Mouse (Mus musculus) heart, adult 2 months (tissue): ENCODE data around the gene Krtap24-1. TPM values are rescaled to one million over a fixed set of nuclear protein-coding genes. Genes with fewer than 3 reads are reported as not detected.
A peak's percentile ranks its signal among the peaks of the same experiment; 100 is the strongest.

Source experiments
- DNase-seq, 2 experiments: peaks; one replicate each; pipeline ENCODE4 v3.0.0; 2021
- H3K27ac ChIP-seq: fragments of 200-600 bp; 2 replicates; pipeline ENCODE4 v1.8.1; 2022
- H3K27me3 ChIP-seq: fragments of 200-500 bp; 2 replicates; pipeline ENCODE4 v1.6.1; 2012; ENCODE audit warnings: mild to moderate bottlenecking, low read length, inconsistent platforms, mixed read lengths; ENCODE audit not compliant: control insufficient read depth, insufficient read depth
- H3K36me3 ChIP-seq: fragments of 200-500 bp; 2 replicates; pipeline ENCODE4 v1.6.1; 2012; ENCODE audit warnings: low read length, inconsistent platforms; ENCODE audit not compliant: control insufficient read depth, insufficient read depth
- H3K4me1 ChIP-seq: fragments of 200-500 bp; 2 replicates; pipeline ENCODE4 v1.6.1; 2011; ENCODE audit warnings: low read length; ENCODE audit not compliant: control insufficient read depth, insufficient read depth
- H3K4me3 ChIP-seq: fragments of 200-600 bp; 2 replicates; pipeline ENCODE4 v1.8.1; 2022
- H3K79me2 ChIP-seq: fragments of 200-500 bp; replicated peaks from 2 replicates; pipeline ENCODE4 v1.6.1; 2012; ENCODE audit warnings: mild to moderate bottlenecking, inconsistent platforms, low read length, moderate library complexity, mixed read lengths; ENCODE audit not compliant: control insufficient read depth, insufficient read depth
- H3K9ac ChIP-seq: fragments of 200-500 bp; 2 replicates; pipeline ENCODE4 v1.6.1; 2012; ENCODE audit warnings: low read depth, mild to moderate bottlenecking, control low read depth, inconsistent platforms, low read length, mixed read lengths
- CTCF ChIP-seq: fragments of 200-600 bp; IDR thresholded peaks from 2 replicates; pipeline ENCODE4 v1.8.1; 2022; ENCODE audit warnings: antibody characterized with exemption, mild to moderate bottlenecking, moderate library complexity
- EP300 ChIP-seq: fragments of 200-500 bp; IDR thresholded peaks from 2 replicates; pipeline ENCODE4 v1.6.1; 2011; ENCODE audit warnings: low read depth, low read length, control low read depth; ENCODE audit not compliant: insufficient read depth
- POLR2A ChIP-seq: fragments of 200-500 bp; IDR thresholded peaks from 2 replicates; pipeline ENCODE4 v1.6.1; 2011; ENCODE audit warnings: mild to moderate bottlenecking, low read depth, low read length, control low read depth; ENCODE audit not compliant: insufficient read depth
- whole genome bisulfite sequencing: fragments of 180-500 bp; shearing (Covaris S2); methylation state at CpG from one replicate; pipeline ENCODE4 v1.1.7; 2018; 5-methylcytosine and 5-hydroxymethylcytosine counted together
- intact Hi-C: fragments of 180-260 bp; cut with DNase I; formaldehyde crosslinking; loops from one replicate; pipeline ENCODE4 v1.15.1; 2025
- polyA plus RNA-seq: library from polyadenylated mRNA; depleted of rRNA; stranded (reverse); fragments of >200 nt; gene quantifications from 2 replicates; pipeline ENCODE4 v1.2.3, GENCODE M21; 2012
- total RNA-seq, 2 experiments: library from RNA; stranded (reverse); gene quantifications; 2 replicates each; pipeline ENCODE4 v1.2.3; 2021

The Krtap24-1 gene
- total and polyA plus RNA-seq, 3 experiments, result not detected

DNA sequence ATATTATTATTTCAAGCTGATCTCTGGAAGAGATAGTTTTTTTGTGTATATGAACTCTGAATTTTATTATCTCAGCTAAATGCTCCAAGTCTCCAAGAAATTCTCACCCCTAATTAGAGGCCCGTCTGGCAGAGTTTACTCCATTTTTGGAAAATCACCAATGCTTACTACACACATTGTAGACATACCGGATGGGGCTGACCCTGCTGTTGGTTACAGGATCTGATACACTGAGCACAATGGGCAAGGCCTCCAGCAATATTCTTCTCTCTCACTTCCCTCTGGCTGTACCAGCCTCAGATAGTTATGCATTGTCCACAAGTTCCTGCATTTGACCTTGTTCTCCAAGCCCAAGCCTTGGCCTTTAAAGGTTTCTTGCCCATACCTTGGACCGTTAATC is 28.0 kb upstream of the Krtap24-1 start:
- TF ChIP-seq POLR2A (no peak), EP300 (no peak), CTCF (no peak)
- H3K79me2 ChIP-seq, result no peaks in the 10 kb centered on the region
- intact Hi-C loops, result no loop called here
- H3K27me3 ChIP-seq, result no peaks in the 10 kb centered on the region
- no peaks in the 10 kb centered on the region for H3K36me3 ChIP-seq
- H3K27ac ChIP-seq, result no peak overlapping the region
- H3K9ac ChIP-seq, result no peak overlapping the region
- no peak for DNase-seq
- no peak overlapping the region for H3K4me3 ChIP-seq
- 73% methylated on average over 3 of the region's 3 CpGs for WGBS
- H3K4me1 ChIP-seq, result no peaks in the 10 kb centered on the region

DNA sequence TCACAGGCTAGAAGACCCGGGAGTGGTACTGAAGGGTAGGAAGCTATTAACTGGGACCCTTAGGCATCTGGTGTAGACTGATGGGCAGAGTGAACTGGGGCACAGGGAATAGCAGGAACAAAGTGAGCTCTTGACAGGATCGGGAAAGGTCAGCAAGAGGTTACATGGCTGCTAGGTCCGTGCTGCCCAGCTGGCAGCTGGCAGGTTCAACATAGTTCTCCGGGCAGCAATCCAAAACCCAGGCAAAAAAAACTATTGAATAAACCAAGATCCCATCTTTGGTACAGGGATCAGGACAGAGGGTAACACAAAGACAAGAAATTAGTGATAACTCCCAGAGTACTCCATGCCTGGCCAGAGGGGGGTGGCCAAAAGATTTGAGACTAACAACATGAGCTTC is 23.1 kb upstream of the Krtap24-1 start:
- peak in 1 of 2 experiments; percentile 15 for DNase-seq
- H3K27me3 ChIP-seq, result no peaks in the 10 kb centered on the region
- no peak for TF ChIP-seq EP300
- no peak for TF ChIP-seq CTCF
- no peak for TF ChIP-seq POLR2A
- intact Hi-C loops, result no loop called here
- no peak overlapping the region for H3K4me3 ChIP-seq
- H3K79me2 ChIP-seq, result no peaks in the 10 kb centered on the region
- H3K27ac ChIP-seq, result no peak overlapping the region
- no peaks in the 10 kb centered on the region for H3K36me3 ChIP-seq
- H3K4me1 ChIP-seq, result no peaks in the 10 kb centered on the region
- H3K9ac ChIP-seq, result no peak overlapping the region
- 40% methylated on average over 4 of the region's 4 CpGs for WGBS

DNA sequence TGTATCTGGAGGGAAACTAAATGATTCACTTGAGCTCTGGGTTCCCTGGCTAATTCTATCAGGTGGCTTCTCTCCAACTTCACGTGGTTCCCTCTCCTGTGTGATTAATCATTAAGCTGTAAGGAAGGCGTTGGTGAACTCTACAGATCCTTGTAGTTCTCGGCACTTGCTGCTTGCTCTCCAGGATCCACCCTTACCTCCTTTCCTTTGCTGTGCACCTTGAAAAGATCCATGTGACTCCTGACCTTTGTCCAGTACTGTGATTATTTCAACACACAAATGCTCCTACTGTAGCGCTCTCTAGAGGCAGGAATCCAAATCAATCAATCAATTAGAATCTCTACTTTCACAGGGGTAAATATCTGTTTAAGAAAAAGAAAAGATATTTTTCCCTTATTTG is 19.4 kb upstream of the Krtap24-1 start:
- no peak overlapping the region for H3K4me3 ChIP-seq
- H3K4me1 ChIP-seq, result no peaks in the 10 kb centered on the region
- H3K36me3 ChIP-seq, result no peaks in the 10 kb centered on the region
- H3K27me3 ChIP-seq, result no peaks in the 10 kb centered on the region
- intact Hi-C loops, result no loop called here
- WGBS, result 75% methylated on average over 4 of the region's 4 CpGs
- no peak for DNase-seq
- H3K79me2 ChIP-seq, result no peaks in the 10 kb centered on the region
- H3K9ac ChIP-seq, result no peak overlapping the region
- H3K27ac ChIP-seq, result no peak overlapping the region
- TF ChIP-seq POLR2A (no peak), EP300 (no peak), CTCF (no peak)

DNA sequence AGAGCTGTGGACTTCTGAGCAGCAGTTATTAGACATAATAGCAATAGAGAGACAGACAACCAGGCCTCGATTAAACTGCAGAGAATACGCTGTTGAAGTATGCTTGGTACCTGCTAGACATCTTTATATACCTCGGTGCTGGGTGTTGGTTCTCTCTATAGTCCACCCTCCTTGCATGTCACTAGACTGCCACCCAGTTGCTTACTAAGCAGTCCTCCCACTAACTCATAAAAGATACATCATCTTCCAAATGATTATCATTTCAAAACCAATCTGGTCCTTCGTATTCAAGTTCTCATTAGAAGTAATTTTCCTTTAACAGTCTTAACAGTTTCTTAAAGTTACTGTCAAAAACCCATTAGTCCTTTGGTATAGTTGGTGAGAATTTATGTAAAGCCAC is 15.5 kb upstream of the Krtap24-1 start, which contains the start of gene 2310079G19Rik:
Gene 2310079G19Rik, minus strand, starts transcription at position 101 of the 400 bp plus-strand sequence.
- no peaks in the 10 kb centered on the region for H3K36me3 ChIP-seq
- no peaks in the 10 kb centered on the region for H3K79me2 ChIP-seq
- no peak within 1 kb of the TSS for H3K27ac ChIP-seq
- no peak within 1 kb of the TSS for H3K4me3 ChIP-seq
- no peaks in the 10 kb centered on the region for H3K27me3 ChIP-seq
- 85% methylated on average over 4 of the region's 4 CpGs for WGBS
- DNase-seq, result no peak
- intact Hi-C loops, result no loop called here
- no peaks in the 10 kb centered on the region for H3K4me1 ChIP-seq
- no peak within 1 kb of the TSS for H3K9ac ChIP-seq
- TF ChIP-seq CTCF (no peak), POLR2A (no peak), EP300 (no peak)

DNA sequence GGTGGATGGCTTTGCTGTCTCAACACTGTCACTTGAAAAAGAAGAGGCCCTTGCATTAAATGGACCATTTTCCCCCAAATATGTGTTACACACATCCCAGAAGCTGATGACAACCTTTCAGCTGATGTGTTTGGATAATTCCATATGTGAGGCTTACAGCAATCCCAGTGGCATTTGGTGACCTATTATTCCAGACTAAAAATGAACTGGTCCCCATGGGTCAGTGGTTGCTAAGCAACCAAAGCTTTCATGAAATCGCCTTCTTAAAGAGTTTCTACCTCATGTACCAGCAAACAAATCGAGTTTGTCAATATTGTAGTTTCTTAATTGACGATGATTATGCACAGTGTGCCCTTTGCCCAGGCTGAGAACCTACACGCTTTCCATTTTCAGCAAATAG is 633 bp upstream of the Krtap24-1 start:
- Histone ChIP-seq H3K79me2 (no peaks in the 10 kb centered on the region), H3K9ac (no peak overlapping the region), H3K27me3 (no peaks in the 10 kb centered on the region), H3K4me1 (no peaks in the 10 kb centered on the region), H3K27ac (no peak overlapping the region), H3K4me3 (no peak overlapping the region), H3K36me3 (no peaks in the 10 kb centered on the region)
- no peak for DNase-seq
- intact Hi-C loops, result no loop called here
- 70% methylated on average over 4 of the region's 4 CpGs for WGBS
- TF ChIP-seq CTCF (no peak), EP300 (no peak)

DNA sequence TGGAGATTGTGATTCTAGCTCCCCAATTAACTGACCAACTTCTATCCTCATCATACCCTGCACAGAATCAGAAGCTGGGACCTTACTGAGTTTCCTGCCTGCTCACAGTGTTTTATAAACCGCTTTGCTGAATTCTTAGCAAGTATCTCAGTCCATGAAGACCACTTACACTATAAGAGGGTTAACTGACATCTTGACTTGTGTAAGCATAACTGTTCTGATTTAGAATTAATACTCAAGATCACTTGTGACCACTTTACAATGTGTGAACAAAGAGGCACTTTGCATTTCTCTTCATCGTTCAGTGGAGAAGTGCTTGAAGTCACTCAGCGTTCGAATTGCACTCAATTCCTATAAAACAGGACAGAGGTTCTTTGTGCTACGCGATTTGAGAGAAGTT is 7.5 kb downstream of the Krtap24-1 start:
- Histone ChIP-seq H3K79me2 (no peaks in the 10 kb centered on the region), H3K4me1 (no peaks in the 10 kb centered on the region), H3K27me3 (no peaks in the 10 kb centered on the region), H3K36me3 (no peaks in the 10 kb centered on the region), H3K9ac (no peak overlapping the region), H3K27ac (no peak overlapping the region), H3K4me3 (no peak overlapping the region)
- 87% methylated on average over 6 of the region's 6 CpGs for WGBS
- no peak for DNase-seq
- no peak for TF ChIP-seq CTCF
- no peak for TF ChIP-seq EP300
- no peak for TF ChIP-seq POLR2A
- intact Hi-C loops, result no loop called here

DNA sequence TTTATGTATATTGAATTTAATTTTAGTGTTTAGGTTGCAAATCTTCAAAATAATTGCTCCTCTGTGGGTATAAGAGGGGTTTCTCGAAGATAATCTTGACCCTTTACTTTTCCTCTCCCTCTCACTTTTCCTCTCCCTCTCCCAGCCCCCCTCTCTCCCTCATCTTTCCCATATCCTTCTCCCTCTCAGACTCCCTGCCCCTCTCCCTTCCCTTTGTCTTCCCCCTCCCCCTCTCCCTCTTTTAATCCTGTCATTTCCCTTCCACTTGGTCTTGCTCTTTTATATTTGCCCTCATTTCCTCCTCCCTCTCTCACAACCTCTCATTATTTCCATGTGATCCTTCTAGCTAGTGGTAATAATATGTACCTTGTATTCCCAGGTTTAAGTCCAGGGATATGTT is 9.6 kb downstream of the Krtap24-1 start:
- no peak overlapping the region for H3K9ac ChIP-seq
- intact Hi-C loops, result no loop called here
- no peak overlapping the region for H3K4me3 ChIP-seq
- WGBS, result 36% methylated on average over 1 of the region's 1 CpGs
- H3K79me2 ChIP-seq, result no peaks in the 10 kb centered on the region
- no peaks in the 10 kb centered on the region for H3K4me1 ChIP-seq
- no peak overlapping the region for H3K27ac ChIP-seq
- DNase-seq, result no peak
- H3K36me3 ChIP-seq, result no peaks in the 10 kb centered on the region
- no peak for TF ChIP-seq POLR2A
- no peak for TF ChIP-seq EP300
- no peak for TF ChIP-seq CTCF
- H3K27me3 ChIP-seq, result no peaks in the 10 kb centered on the region
